Mouse (Mus musculus): ENCODE measurements around the gene Plscr5. TPM values are rescaled to one million over a fixed set of nuclear protein-coding genes. Genes with fewer than 3 reads are reported as not detected.

The Plscr5 gene
- polyA plus RNA-seq, 1 experiment from 2014 or later = not detected

DNA sequence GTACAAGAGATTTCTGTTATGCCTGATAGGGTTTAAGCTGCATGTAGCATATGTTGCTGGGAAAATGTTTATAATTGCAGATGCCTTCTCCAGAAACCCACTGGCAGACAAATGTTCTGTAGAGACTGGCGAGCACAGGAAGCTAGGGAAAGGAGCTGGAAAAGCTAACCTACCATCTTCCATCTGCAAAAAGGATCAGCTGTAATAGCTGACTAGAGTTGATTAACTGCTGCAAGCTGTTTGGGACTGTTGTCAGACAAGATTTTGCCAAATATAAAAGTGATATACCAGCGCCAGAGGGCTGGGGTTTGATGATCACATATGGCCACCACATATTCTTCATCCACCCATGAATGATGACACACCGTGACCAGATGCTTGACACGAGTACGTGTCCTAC is 6.8 kb downstream of the Plscr5 start:
- ATAC-seq (replicated peaks; ENCODE audit: low FRiP score, low TSS enrichment, low read depth) = no peak
- Histone ChIP-seq H3K9ac (ENCODE audit: low read length) (no peak overlapping the region), H3K9me3 (ENCODE audit: control insufficient read depth, low read length) (no peaks in the 10 kb centered on the region), H3K27me3 (replicated peaks; ENCODE audit: control insufficient read depth, insufficient read depth, low read length) (no peaks in the 10 kb centered on the region), H3K4me1 (replicated peaks; ENCODE audit: control insufficient read depth, insufficient read depth, low read length) (no peaks in the 10 kb centered on the region), H3K4me3 (ENCODE audit: low read depth, low read length) (no peak overlapping the region), H3K27ac (ENCODE audit: low read depth) (no peak overlapping the region), H3K36me3 (ENCODE audit: control insufficient read depth, insufficient read depth, low read length) (no peaks in the 10 kb centered on the region), H3K4me2 (ENCODE audit: low read length) (no peak overlapping the region)
- DNase-seq (ENCODE audit: low spot score) = no peak
- WGBS = 86% methylated on average over 5 of the region's 5 CpGs

- 52% methylated on average over 2 of the region's 2 CpGs for WGBS
These were observed 11.7 kb downstream of the Plscr5 start for GRCm38 (mm10) chr9:92204397-92204796.

DNA sequence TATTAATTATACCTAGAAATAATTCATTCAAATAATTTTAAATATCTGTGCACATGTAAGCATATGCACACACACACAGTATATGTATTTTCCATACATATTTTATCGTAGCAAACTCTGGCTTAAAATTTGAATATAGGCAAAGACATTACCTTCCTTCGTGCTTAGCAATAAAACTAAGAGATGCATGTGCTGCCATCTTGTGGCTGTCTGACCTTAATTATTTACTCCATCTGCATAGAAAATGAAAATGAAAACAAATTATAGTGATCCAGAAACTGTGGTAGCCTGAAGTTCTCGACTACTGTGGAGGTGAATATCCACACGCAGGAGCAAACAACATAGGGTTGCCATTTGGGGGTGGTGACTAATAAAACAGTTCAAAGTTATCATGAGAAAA is 14.6 kb downstream of the Plscr5 start:
- H3K4me1 ChIP-seq (replicated peaks; ENCODE audit: control insufficient read depth, insufficient read depth, low read length) = no peaks in the 10 kb centered on the region
- H3K9me3 ChIP-seq (ENCODE audit: control insufficient read depth, low read length) = no peaks in the 10 kb centered on the region
- WGBS = 47% methylated on average over 4 of the region's 4 CpGs
- no peak overlapping the region for H3K4me3 ChIP-seq (ENCODE audit: low read depth, low read length)
- H3K4me2 ChIP-seq (ENCODE audit: low read length) = no peak overlapping the region
- H3K36me3 ChIP-seq (ENCODE audit: control insufficient read depth, insufficient read depth, low read length) = no peaks in the 10 kb centered on the region
- peak; percentile 65 for DNase-seq (ENCODE audit: low spot score)
- H3K9ac ChIP-seq (ENCODE audit: low read length) = no peak overlapping the region
- no peak for ATAC-seq (replicated peaks; ENCODE audit: low FRiP score, low TSS enrichment, low read depth)
- H3K27me3 ChIP-seq (replicated peaks; ENCODE audit: control insufficient read depth, insufficient read depth, low read length) = no peaks in the 10 kb centered on the region
- H3K27ac ChIP-seq (ENCODE audit: low read depth) = no peak overlapping the region

More at GRCm38 (mm10) chr9:92204397-92204796, 11.7 kb downstream of the Plscr5 start:
- H3K27ac ChIP-seq (ENCODE audit: low read depth) = no peak overlapping the region
- no peaks in the 10 kb centered on the region for H3K9me3 ChIP-seq (ENCODE audit: control insufficient read depth, low read length)
- DNase-seq (ENCODE audit: low spot score) (no peak), ATAC-seq (replicated peaks; ENCODE audit: low FRiP score, low TSS enrichment, low read depth) (no peak)
- no peak overlapping the region for H3K9ac ChIP-seq (ENCODE audit: low read length)
- no peaks in the 10 kb centered on the region for H3K36me3 ChIP-seq (ENCODE audit: control insufficient read depth, insufficient read depth, low read length)
- H3K4me1 ChIP-seq (replicated peaks; ENCODE audit: control insufficient read depth, insufficient read depth, low read length) = no peaks in the 10 kb centered on the region
- no peak overlapping the region for H3K4me2 ChIP-seq (ENCODE audit: low read length)
- H3K4me3 ChIP-seq (ENCODE audit: low read depth, low read length) = no peak overlapping the region
- no peaks in the 10 kb centered on the region for H3K27me3 ChIP-seq (replicated peaks; ENCODE audit: control insufficient read depth, insufficient read depth, low read length)

- no peaks in the 10 kb centered on the region for H3K27me3 ChIP-seq (replicated peaks; ENCODE audit: control insufficient read depth, insufficient read depth, low read length)
- no peak overlapping the region for H3K27ac ChIP-seq (ENCODE audit: low read depth)
- H3K4me2 ChIP-seq (ENCODE audit: low read length) = no peak overlapping the region
- H3K4me1 ChIP-seq (replicated peaks; ENCODE audit: control insufficient read depth, insufficient read depth, low read length) = no peaks in the 10 kb centered on the region
- H3K9me3 ChIP-seq (ENCODE audit: control insufficient read depth, low read length) = no peaks in the 10 kb centered on the region
- no peak overlapping the region for H3K4me3 ChIP-seq (ENCODE audit: low read depth, low read length)
- 77% methylated on average over 8 of the region's 8 CpGs for WGBS
- H3K36me3 ChIP-seq (ENCODE audit: control insufficient read depth, insufficient read depth, low read length) = no peaks in the 10 kb centered on the region
- no peak for DNase-seq (ENCODE audit: low spot score)
- no peak for ATAC-seq (replicated peaks; ENCODE audit: low FRiP score, low TSS enrichment, low read depth)
- no peak overlapping the region for H3K9ac ChIP-seq (ENCODE audit: low read length)
These were observed 15.0 kb downstream of the Plscr5 start for GRCm38 (mm10) chr9:92207757-92208156.

GRCm38 (mm10) chr9:92209850-92210249 is 17.1 kb downstream of the Plscr5 start:
- WGBS = 78% methylated on average over 3 of the region's 3 CpGs
- Histone ChIP-seq H3K36me3 (ENCODE audit: control insufficient read depth, insufficient read depth, low read length) (no peaks in the 10 kb centered on the region), H3K27me3 (replicated peaks; ENCODE audit: control insufficient read depth, insufficient read depth, low read length) (no peaks in the 10 kb centered on the region), H3K9me3 (ENCODE audit: control insufficient read depth, low read length) (no peaks in the 10 kb centered on the region), H3K4me2 (ENCODE audit: low read length) (no peak overlapping the region), H3K27ac (ENCODE audit: low read depth) (no peak overlapping the region), H3K4me3 (ENCODE audit: low read depth, low read length) (no peak overlapping the region), H3K9ac (ENCODE audit: low read length) (no peak overlapping the region), H3K4me1 (replicated peaks; ENCODE audit: control insufficient read depth, insufficient read depth, low read length) (no peaks in the 10 kb centered on the region)
- DNase-seq (ENCODE audit: low spot score) = no peak
- ATAC-seq (replicated peaks; ENCODE audit: low FRiP score, low TSS enrichment, low read depth) = no peak

- WGBS = 61% methylated on average over 7 of the region's 7 CpGs
- ATAC-seq (replicated peaks; ENCODE audit: low FRiP score, low TSS enrichment, low read depth) (no peak), DNase-seq (ENCODE audit: low spot score) (no peak)
- Histone ChIP-seq H3K9me3 (ENCODE audit: control insufficient read depth, low read length) (no peaks in the 10 kb centered on the region), H3K27ac (ENCODE audit: low read depth) (no peak overlapping the region), H3K4me3 (ENCODE audit: low read depth, low read length) (no peak overlapping the region), H3K4me1 (replicated peaks; ENCODE audit: control insufficient read depth, insufficient read depth, low read length) (no peaks in the 10 kb centered on the region), H3K4me2 (ENCODE audit: low read length) (no peak overlapping the region), H3K27me3 (replicated peaks; ENCODE audit: control insufficient read depth, insufficient read depth, low read length) (no peaks in the 10 kb centered on the region), H3K36me3 (ENCODE audit: control insufficient read depth, insufficient read depth, low read length) (no peaks in the 10 kb centered on the region), H3K9ac (ENCODE audit: low read length) (no peak overlapping the region)
These were observed 17.7 kb downstream of the Plscr5 start for GRCm38 (mm10) chr9:92210386-92210967.

GRCm38 (mm10) chr9:92211048-92211447 is 18.3 kb downstream of the Plscr5 start:
- no peak overlapping the region for H3K4me3 ChIP-seq (ENCODE audit: low read depth, low read length)
- no peaks in the 10 kb centered on the region for H3K36me3 ChIP-seq (ENCODE audit: control insufficient read depth, insufficient read depth, low read length)
- H3K4me2 ChIP-seq (ENCODE audit: low read length) = no peak overlapping the region
- no peaks in the 10 kb centered on the region for H3K9me3 ChIP-seq (ENCODE audit: control insufficient read depth, low read length)
- no peaks in the 10 kb centered on the region for H3K4me1 ChIP-seq (replicated peaks; ENCODE audit: control insufficient read depth, insufficient read depth, low read length)
- 29% methylated on average over 3 of the region's 3 CpGs for WGBS
- H3K9ac ChIP-seq (ENCODE audit: low read length) = no peak overlapping the region
- no peaks in the 10 kb centered on the region for H3K27me3 ChIP-seq (replicated peaks; ENCODE audit: control insufficient read depth, insufficient read depth, low read length)
- no peak for DNase-seq (ENCODE audit: low spot score)
- no peak for ATAC-seq (replicated peaks; ENCODE audit: low FRiP score, low TSS enrichment, low read depth)
- no peak overlapping the region for H3K27ac ChIP-seq (ENCODE audit: low read depth)

DNA sequence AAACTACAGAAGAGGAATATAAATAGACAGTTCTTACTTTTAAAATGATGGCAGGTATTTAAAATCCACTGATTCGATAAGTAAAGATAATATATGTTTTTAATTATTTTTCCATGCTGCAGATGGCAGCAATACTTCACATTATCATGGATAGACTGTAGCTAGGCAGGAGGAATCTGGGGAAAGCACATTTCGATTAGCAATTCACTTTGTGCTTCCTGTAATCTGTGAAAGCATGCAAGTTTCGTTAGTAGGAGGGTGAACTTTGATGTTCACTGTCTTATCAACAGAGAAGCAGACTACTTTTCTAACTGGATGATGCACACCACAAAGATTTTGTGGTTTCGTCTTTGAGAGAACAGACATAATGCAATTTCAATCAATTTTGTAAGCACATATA is 24.7 kb downstream of the Plscr5 start:
- H3K4me1 ChIP-seq (replicated peaks; ENCODE audit: control insufficient read depth, insufficient read depth, low read length) = no peaks in the 10 kb centered on the region
- H3K36me3 ChIP-seq (ENCODE audit: control insufficient read depth, insufficient read depth, low read length) = no peaks in the 10 kb centered on the region
- no peaks in the 10 kb centered on the region for H3K27me3 ChIP-seq (replicated peaks; ENCODE audit: control insufficient read depth, insufficient read depth, low read length)
- DNase-seq (ENCODE audit: low spot score) = no peak
- H3K4me3 ChIP-seq (ENCODE audit: low read depth, low read length) = no peak overlapping the region
- H3K9me3 ChIP-seq (ENCODE audit: control insufficient read depth, low read length) = no peaks in the 10 kb centered on the region
- H3K27ac ChIP-seq (ENCODE audit: low read depth) = no peak overlapping the region
- H3K4me2 ChIP-seq (ENCODE audit: low read length) = no peak overlapping the region
- H3K9ac ChIP-seq (ENCODE audit: low read length) = no peak overlapping the region
- 66% methylated on average over 4 of the region's 4 CpGs for WGBS
- no peak for ATAC-seq (replicated peaks; ENCODE audit: low FRiP score, low TSS enrichment, low read depth)

- Histone ChIP-seq H3K36me3 (ENCODE audit: control insufficient read depth, insufficient read depth, low read length) (no peaks in the 10 kb centered on the region), H3K4me3 (ENCODE audit: low read depth, low read length) (no peak overlapping the region), H3K9ac (ENCODE audit: low read length) (no peak overlapping the region), H3K9me3 (ENCODE audit: control insufficient read depth, low read length) (no peaks in the 10 kb centered on the region), H3K27me3 (replicated peaks; ENCODE audit: control insufficient read depth, insufficient read depth, low read length) (no peaks in the 10 kb centered on the region), H3K4me2 (ENCODE audit: low read length) (no peak overlapping the region), H3K27ac (ENCODE audit: low read depth) (no peak overlapping the region), H3K4me1 (replicated peaks; ENCODE audit: control insufficient read depth, insufficient read depth, low read length) (no peaks in the 10 kb centered on the region)
- DNase-seq (ENCODE audit: low spot score) (no peak), ATAC-seq (replicated peaks; ENCODE audit: low FRiP score, low TSS enrichment, low read depth) (no peak)
- WGBS = 92% methylated on average over 2 of the region's 2 CpGs
These were observed 25.2 kb downstream of the Plscr5 start for GRCm38 (mm10) chr9:92217896-92218295.
